Mouse (Mus musculus) ZHBTc4 (cell line): ENCODE measurements around the gene Gm10057.
"Not testable (repeated sequence)": the region's sequence is repeated elsewhere in the genome, so short reads cannot be mapped to it uniquely, and the experiment has no call there.

Source experiments
- DNase-seq: peaks from one replicate; pipeline ENCODE4 v3.0.0-alpha.2; 2011; ENCODE audit warnings: low read depth, low spot score

The Gm10057 gene

GRCm38 (mm10) chrX:154054939-154055338, at the start of gene Gm10057:
Gene Gm10057, minus strand, starts transcription at chrX:154055039.
- not testable (repeated sequence) for DNase-seq

DNA sequence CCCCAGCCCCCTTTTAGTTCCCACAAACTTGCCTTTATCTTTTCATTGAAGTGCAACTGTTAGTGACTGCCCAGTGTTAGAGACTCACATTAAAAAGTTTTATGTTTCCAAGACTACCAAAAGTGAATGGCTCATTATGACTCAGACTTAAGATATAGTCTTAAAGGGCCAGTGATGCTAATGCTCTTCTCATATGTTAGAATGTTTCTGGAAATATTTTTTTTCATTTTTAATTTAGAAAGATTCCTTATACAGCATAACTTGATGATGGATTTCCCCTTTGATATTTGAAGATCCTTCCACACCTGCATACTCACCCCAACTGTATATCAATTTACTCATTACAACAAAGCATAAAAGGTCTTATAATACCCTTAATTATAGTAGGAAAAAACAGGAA, 21.1 kb downstream of the Gm10057 start, which contains the start of gene 4921511M17Rik:
4921511M17Rik (minus strand) TSS at position 101 of the 400 bp plus-strand sequence.
- DNase-seq = not testable (repeated sequence)

GRCm38 (mm10) chrX:154012540-154012939, 42.3 kb downstream of the Gm10057 start, which contains the start of gene Samt1:
Gene Samt1, minus strand, starts transcription at chrX:154012640.
- not testable (repeated sequence) for DNase-seq
